Mouse (Mus musculus) kidney, adult 2 months (tissue): ENCODE measurements around the gene Ankfy1.

Experiments
- CTCF ChIP-seq: fragments of 200-500 bp; conservative IDR thresholded peaks from 2 replicates; pipeline ENCODE4 v1.5.1; 2011; ENCODE audit warnings: low read depth, mild to moderate bottlenecking, control low read depth, low read length, moderate library complexity, mixed read lengths; ENCODE audit not compliant: insufficient read depth, insufficient read length
- POLR2A ChIP-seq: fragments of 200-500 bp; IDR thresholded peaks from one replicate; pipeline ENCODE4 v1.6.1; 2011; ENCODE audit warnings: low read depth, low read length, control low read depth

DNA sequence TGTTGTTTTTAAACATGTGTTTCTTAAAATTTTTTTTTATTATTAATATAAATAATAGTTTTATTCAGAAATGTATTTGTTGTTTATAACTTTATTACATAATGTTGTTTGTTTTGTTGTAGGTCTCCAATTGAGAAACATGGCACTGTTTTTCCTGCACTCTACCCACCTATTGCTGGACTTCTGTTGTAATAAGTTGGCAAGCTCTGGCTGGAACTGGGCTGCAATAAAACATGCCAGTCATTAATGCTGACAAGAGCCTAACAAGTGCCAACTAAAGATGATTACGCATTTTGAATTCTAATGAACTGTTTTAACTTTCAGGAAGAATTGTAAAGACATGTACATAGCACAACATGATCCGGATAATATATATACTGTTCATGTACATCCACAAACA, 6.4 kb upstream of the Ankfy1 start:
- TF ChIP-seq CTCF (no peak), POLR2A (no peak)
